Mouse (Mus musculus) cerebellum, postnatal 10 days (tissue): ENCODE measurements around the gene Pigf.
A peak's percentile ranks its signal among the peaks of the same experiment; 100 is the strongest.
"Not testable (repeated sequence)": the region's sequence is repeated elsewhere in the genome, so short reads cannot be mapped to it uniquely, and the experiment has no call there.

ENCODE experiments used
- DNase-seq, 2 experiments: peaks; one replicate each; pipeline ENCODE4 v3.0.0; 2021; ENCODE audit warnings: mixed read lengths in 2 of 2

The Pigf gene

GRCm38 (mm10) chr17:87025269-87025949 is at the start of gene Pigf, which contains the start of gene Cript:
Gene Pigf, minus strand, starts transcription at chr17:87025406.
Gene Cript, plus strand, starts transcription at chr17:87025550.
- peak; percentile 100 for DNase-seq

GRCm38 (mm10) chr17:87073470-87073869 is 48.3 kb upstream of the Pigf start:
- peak in 1 of 2 experiments; percentile 15 for DNase-seq

GRCm38 (mm10) chr17:87072766-87073440 is 47.7 kb upstream of the Pigf start:
- DNase-seq = no peak

GRCm38 (mm10) chr17:87072183-87072582 is 47.0 kb upstream of the Pigf start:
- not testable (repeated sequence) for DNase-seq

- DNase-seq = no peak
These were observed 43.8 kb upstream of the Pigf start for GRCm38 (mm10) chr17:87068997-87069396.

GRCm38 (mm10) chr17:87063969-87064368 is 38.8 kb upstream of the Pigf start:
- DNase-seq = no peak

GRCm38 (mm10) chr17:87063461-87063860 is 38.3 kb upstream of the Pigf start:
- DNase-seq = no peak

- DNase-seq = no peak
These were observed 37.4 kb upstream of the Pigf start for GRCm38 (mm10) chr17:87062639-87063038.

- DNase-seq = peak in 1 of 2 experiments; percentile 24
These were observed 32.5 kb upstream of the Pigf start for GRCm38 (mm10) chr17:87057486-87058266.

- DNase-seq = no peak
These were observed 31.6 kb upstream of the Pigf start for GRCm38 (mm10) chr17:87056761-87057160.

- no peak for DNase-seq
These were observed 30.5 kb upstream of the Pigf start for GRCm38 (mm10) chr17:87055663-87056062.

GRCm38 (mm10) chr17:87055051-87055459 is 29.8 kb upstream of the Pigf start:
- DNase-seq = peak; percentile 56 to 59

- peak in 1 of 2 experiments; percentile 40 for DNase-seq
These were observed 28.7 kb upstream of the Pigf start for GRCm38 (mm10) chr17:87053921-87054320.

GRCm38 (mm10) chr17:87052432-87052831 is 27.2 kb upstream of the Pigf start:
- no peak for DNase-seq

- DNase-seq = no peak
These were observed 26.4 kb upstream of the Pigf start for GRCm38 (mm10) chr17:87051652-87052051.

GRCm38 (mm10) chr17:87050469-87051175 is 25.4 kb upstream of the Pigf start:
- DNase-seq = peak; percentile 42 to 62

- DNase-seq = no peak
These were observed 24.5 kb upstream of the Pigf start for GRCm38 (mm10) chr17:87049696-87050095.

GRCm38 (mm10) chr17:87044796-87045195 is 19.6 kb upstream of the Pigf start:
- DNase-seq = no peak

GRCm38 (mm10) chr17:87044364-87044763 is 19.2 kb upstream of the Pigf start:
- DNase-seq = peak; percentile 97 to 99

GRCm38 (mm10) chr17:87041739-87042138 is 16.5 kb upstream of the Pigf start:
- DNase-seq = peak; percentile 48 to 50

GRCm38 (mm10) chr17:87038496-87038895 is 13.3 kb upstream of the Pigf start:
- DNase-seq = no peak
